Mouse (Mus musculus): ENCODE measurements around the gene Ggct. TPM values are rescaled to one million over a fixed set of nuclear protein-coding genes. Genes with fewer than 3 reads are reported as not detected.

Gene Ggct
- total RNA-seq, 1 experiment = 25.4 TPM

- in situ Hi-C loops (cut with MboI; ENCODE audit: low sequenced_read_pairs in 2 of 2, unreplicated experiment in 2 of 2) = no loop called here
- no peak overlapping the region for H3K27ac ChIP-seq (ENCODE audit: insufficient read depth, low read depth, low read length, poor library complexity, severe bottlenecking)
- peaks cover 0 to 4% of the 10 kb centered on the region in 2 experiments; a peak in 1 of 4 replicates for H3K4me1 ChIP-seq (ENCODE audit: control insufficient read depth in 2 of 2, insufficient read depth in 2 of 2, low read length in 2 of 2, poor library complexity in 1 of 2)
Measured at GRCm38 (mm10) chr6:54946241-54946953, 46.4 kb downstream of the Ggct start.

DNA sequence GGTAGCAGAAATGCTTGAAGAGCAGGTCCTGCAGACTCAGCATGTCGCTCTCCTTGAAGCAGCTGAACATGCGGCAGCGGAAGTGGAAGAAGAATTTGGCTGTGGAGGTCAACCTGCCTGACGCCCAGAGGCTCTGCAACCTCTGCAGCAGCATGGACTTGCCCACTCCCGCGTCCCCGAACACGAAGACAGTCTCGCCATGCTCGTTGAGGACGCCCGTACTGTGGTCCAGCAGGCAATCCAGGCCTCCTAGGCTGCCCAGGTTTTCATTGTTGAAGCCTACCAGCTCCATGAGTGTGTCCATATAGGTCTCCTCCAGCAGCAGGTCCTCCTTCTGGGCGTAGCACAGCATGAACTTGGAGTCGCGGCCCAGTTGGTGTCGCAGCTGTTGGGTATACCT, 48.2 kb downstream of the Ggct start:
- in situ Hi-C loops (cut with MboI; ENCODE audit: low sequenced_read_pairs in 2 of 2, unreplicated experiment in 2 of 2) = no loop called here
- H3K4me1 ChIP-seq (ENCODE audit: control insufficient read depth in 2 of 2, insufficient read depth in 2 of 2, low read length in 2 of 2, poor library complexity in 1 of 2) = peaks cover 0 to 6% of the 10 kb centered on the region in 2 experiments; a peak in 1 of 4 replicates
- TF ChIP-seq ZC3H11A (IDR thresholded peaks at IDR 0.05; ENCODE audit: borderline replicate concordance, low read depth, low read length) (no peak), HCFC1 (IDR thresholded peaks at IDR 0.05; ENCODE audit: borderline replicate concordance, insufficient read depth, low read length) (no peak), ZNF384 (IDR thresholded peaks at IDR 0.05; ENCODE audit: low read depth, low read length) (no peak), MAFK (IDR thresholded peaks at IDR 0.05; ENCODE audit: insufficient read depth, low read depth, low read length) (peak; percentile 32; the same call in 1 of the 2 replicates), CHD2 (IDR thresholded peaks at IDR 0.05; ENCODE audit: low read depth, low read length) (no peak)
- H3K9ac ChIP-seq (ENCODE audit: insufficient read depth, low read depth, low read length, poor library complexity, severe bottlenecking) = no peak overlapping the region
- peak overlapping the region in 1 of 2 experiments; percentile 44; a peak in 1 of 4 replicates for H3K4me3 ChIP-seq (ENCODE audit: insufficient read depth in 1 of 2, low read depth in 1 of 2, low read length in 2 of 2, poor library complexity in 1 of 2, severe bottlenecking in 1 of 2)
- no peaks in the 10 kb centered on the region for H3K36me3 ChIP-seq (ENCODE audit: control insufficient read depth, insufficient read depth, low read length, poor library complexity, severe bottlenecking)
- DNase-seq (ENCODE audit: low read depth, low spot score) = no peak
- no peak overlapping the region for H3K27ac ChIP-seq (ENCODE audit: insufficient read depth, low read depth, low read length, poor library complexity, severe bottlenecking)
- no peaks in the 10 kb centered on the region for H3K9me3 ChIP-seq (ENCODE audit: control insufficient read depth, insufficient read depth, low read depth, low read length)

More at GRCm38 (mm10) chr6:54946241-54946953, 46.4 kb downstream of the Ggct start:
- no peaks in the 10 kb centered on the region for H3K9me3 ChIP-seq (ENCODE audit: control insufficient read depth, insufficient read depth, low read depth, low read length)
- no peak overlapping the region for H3K4me3 ChIP-seq (ENCODE audit: insufficient read depth in 1 of 2, low read depth in 1 of 2, low read length in 2 of 2, poor library complexity in 1 of 2, severe bottlenecking in 1 of 2)
- no peak overlapping the region for H3K9ac ChIP-seq (ENCODE audit: insufficient read depth, low read depth, low read length, poor library complexity, severe bottlenecking)
- no peaks in the 10 kb centered on the region for H3K36me3 ChIP-seq (ENCODE audit: control insufficient read depth, insufficient read depth, low read length, poor library complexity, severe bottlenecking)
- no peak for DNase-seq (ENCODE audit: low read depth, low spot score)
- TF ChIP-seq ZC3H11A (IDR thresholded peaks at IDR 0.05; ENCODE audit: borderline replicate concordance, low read depth, low read length) = no peak
- no peak for TF ChIP-seq HCFC1 (IDR thresholded peaks at IDR 0.05; ENCODE audit: borderline replicate concordance, insufficient read depth, low read length)
- no peak for TF ChIP-seq MAFK (IDR thresholded peaks at IDR 0.05; ENCODE audit: insufficient read depth, low read depth, low read length)
- TF ChIP-seq ZNF384 (IDR thresholded peaks at IDR 0.05; ENCODE audit: low read depth, low read length) = no peak
- no peak for TF ChIP-seq CHD2 (IDR thresholded peaks at IDR 0.05; ENCODE audit: low read depth, low read length)

- Histone ChIP-seq H3K9me3 (ENCODE audit: control insufficient read depth, insufficient read depth, low read depth, low read length) (no peaks in the 10 kb centered on the region), H3K36me3 (ENCODE audit: control insufficient read depth, insufficient read depth, low read length, poor library complexity, severe bottlenecking) (no peaks in the 10 kb centered on the region), H3K27ac (ENCODE audit: insufficient read depth, low read depth, low read length, poor library complexity, severe bottlenecking) (no peak overlapping the region), H3K4me1 (ENCODE audit: control insufficient read depth in 2 of 2, insufficient read depth in 2 of 2, low read length in 2 of 2, poor library complexity in 1 of 2) (peaks cover 0 to 6% of the 10 kb centered on the region in 2 experiments; a peak in 1 of 4 replicates), H3K9ac (ENCODE audit: insufficient read depth, low read depth, low read length, poor library complexity, severe bottlenecking) (peak overlapping the region; percentile 2; the same call in 1 of the 2 replicates), H3K4me3 (ENCODE audit: insufficient read depth in 1 of 2, low read depth in 1 of 2, low read length in 2 of 2, poor library complexity in 1 of 2, severe bottlenecking in 1 of 2) (peak overlapping the region; percentile 35 to 44)
- DNase-seq (ENCODE audit: low read depth, low spot score) = no peak
- in situ Hi-C loops (cut with MboI; ENCODE audit: low sequenced_read_pairs in 2 of 2, unreplicated experiment in 2 of 2) = no loop called here
- TF ChIP-seq MAFK (IDR thresholded peaks at IDR 0.05; ENCODE audit: insufficient read depth, low read depth, low read length) (no peak), HCFC1 (IDR thresholded peaks at IDR 0.05; ENCODE audit: borderline replicate concordance, insufficient read depth, low read length) (no peak), ZNF384 (IDR thresholded peaks at IDR 0.05; ENCODE audit: low read depth, low read length) (no peak), CHD2 (IDR thresholded peaks at IDR 0.05; ENCODE audit: low read depth, low read length) (no peak), ZC3H11A (IDR thresholded peaks at IDR 0.05; ENCODE audit: borderline replicate concordance, low read depth, low read length) (no peak)
Measured at GRCm38 (mm10) chr6:54943753-54944152, 49.0 kb downstream of the Ggct start.

- DNase-seq (ENCODE audit: low read depth, low spot score) = no peak
- H3K27ac ChIP-seq (ENCODE audit: insufficient read depth, low read depth, low read length, poor library complexity, severe bottlenecking) = no peak overlapping the region
- peak overlapping the region; percentile 2; the same call in 1 of the 2 replicates for H3K9ac ChIP-seq (ENCODE audit: insufficient read depth, low read depth, low read length, poor library complexity, severe bottlenecking)
Measured at GRCm38 (mm10) chr6:54943292-54943691, 49.5 kb downstream of the Ggct start.

More at GRCm38 (mm10) chr6:54943292-54943691, 49.5 kb downstream of the Ggct start:
- H3K4me1 ChIP-seq (ENCODE audit: control insufficient read depth in 2 of 2, insufficient read depth in 2 of 2, low read length in 2 of 2, poor library complexity in 1 of 2) = peaks cover 0 to 6% of the 10 kb centered on the region in 2 experiments; a peak in 1 of 4 replicates
- H3K36me3 ChIP-seq (ENCODE audit: control insufficient read depth, insufficient read depth, low read length, poor library complexity, severe bottlenecking) = no peaks in the 10 kb centered on the region
- H3K9me3 ChIP-seq (ENCODE audit: control insufficient read depth, insufficient read depth, low read depth, low read length) = no peaks in the 10 kb centered on the region
- TF ChIP-seq MAFK (IDR thresholded peaks at IDR 0.05; ENCODE audit: insufficient read depth, low read depth, low read length) (no peak), ZC3H11A (IDR thresholded peaks at IDR 0.05; ENCODE audit: borderline replicate concordance, low read depth, low read length) (no peak), CHD2 (IDR thresholded peaks at IDR 0.05; ENCODE audit: low read depth, low read length) (no peak), HCFC1 (IDR thresholded peaks at IDR 0.05; ENCODE audit: borderline replicate concordance, insufficient read depth, low read length) (no peak), ZNF384 (IDR thresholded peaks at IDR 0.05; ENCODE audit: low read depth, low read length) (no peak)
- in situ Hi-C loops (cut with MboI; ENCODE audit: low sequenced_read_pairs in 2 of 2, unreplicated experiment in 2 of 2) = no loop called here
- H3K4me3 ChIP-seq (ENCODE audit: insufficient read depth in 1 of 2, low read depth in 1 of 2, low read length in 2 of 2, poor library complexity in 1 of 2, severe bottlenecking in 1 of 2) = peak overlapping the region; percentile 35 to 44; a peak in 3 of 4 replicates

Measured in ES-E14 (cell line).